Mouse (Mus musculus): ENCODE results near the gene Efcab10. TPM values are rescaled to one million over a fixed set of nuclear protein-coding genes. Genes with fewer than 3 reads are reported as not detected.
A peak's percentile ranks its signal among the peaks of the same experiment; 100 is the strongest.

Gene Efcab10
- polyA plus RNA-seq (2012; rRNA removed): 1.1 and 1.8 TPM in 2 replicates

- DNase-seq (ENCODE audit: low read depth): peak; percentile 78
Measured at GRCm38 (mm10) chr12:33394804-33395623, at the start of gene Efcab10. Gene Efcab10 (plus strand): TSS chr12:33394854.

GRCm38 (mm10) chr12:33344970-33345772 lies 49.5 kb upstream of the Efcab10 start:
- DNase-seq (ENCODE audit: low read depth): peak; percentile 72

More at GRCm38 (mm10) chr12:33394804-33395623, at the start of gene Efcab10:
- TF ChIP-seq CTCF (IDR thresholded peaks at IDR 0.05; ENCODE audit: borderline replicate concordance, extremely low read depth, insufficient read depth, insufficient read length): no peak
- no peak for TF ChIP-seq POLR2A (IDR thresholded peaks at IDR 0.05; ENCODE audit: borderline replicate concordance, extremely low read depth, insufficient read depth, insufficient read length, poor library complexity, severe bottlenecking)

GRCm38 (mm10) chr12:33345773-33346435 lies 48.8 kb upstream of the Efcab10 start:
- TF ChIP-seq POLR2A (IDR thresholded peaks at IDR 0.05; ENCODE audit: borderline replicate concordance, extremely low read depth, insufficient read depth, insufficient read length, poor library complexity, severe bottlenecking) (no peak), CTCF (IDR thresholded peaks at IDR 0.05; ENCODE audit: borderline replicate concordance, extremely low read depth, insufficient read depth, insufficient read length) (no peak)
- DNase-seq (ENCODE audit: low read depth): peak; percentile 39

More at GRCm38 (mm10) chr12:33344970-33345772, 49.5 kb upstream of the Efcab10 start:
- TF ChIP-seq POLR2A (IDR thresholded peaks at IDR 0.05; ENCODE audit: borderline replicate concordance, extremely low read depth, insufficient read depth, insufficient read length, poor library complexity, severe bottlenecking): no peak
- TF ChIP-seq CTCF (IDR thresholded peaks at IDR 0.05; ENCODE audit: borderline replicate concordance, extremely low read depth, insufficient read depth, insufficient read length): no peak

- DNase-seq (ENCODE audit: low read depth): no peak
- no peak for TF ChIP-seq POLR2A (IDR thresholded peaks at IDR 0.05; ENCODE audit: borderline replicate concordance, extremely low read depth, insufficient read depth, insufficient read length, poor library complexity, severe bottlenecking)
- TF ChIP-seq CTCF (IDR thresholded peaks at IDR 0.05; ENCODE audit: borderline replicate concordance, extremely low read depth, insufficient read depth, insufficient read length): no peak
Measured at GRCm38 (mm10) chr12:33352671-33353070, 42.0 kb upstream of the Efcab10 start.

- TF ChIP-seq CTCF (IDR thresholded peaks at IDR 0.05; ENCODE audit: borderline replicate concordance, extremely low read depth, insufficient read depth, insufficient read length) (no peak), POLR2A (IDR thresholded peaks at IDR 0.05; ENCODE audit: borderline replicate concordance, extremely low read depth, insufficient read depth, insufficient read length, poor library complexity, severe bottlenecking) (no peak)
- no peak for DNase-seq (ENCODE audit: low read depth)
Measured at GRCm38 (mm10) chr12:33358345-33358744, 36.3 kb upstream of the Efcab10 start.

DNA sequence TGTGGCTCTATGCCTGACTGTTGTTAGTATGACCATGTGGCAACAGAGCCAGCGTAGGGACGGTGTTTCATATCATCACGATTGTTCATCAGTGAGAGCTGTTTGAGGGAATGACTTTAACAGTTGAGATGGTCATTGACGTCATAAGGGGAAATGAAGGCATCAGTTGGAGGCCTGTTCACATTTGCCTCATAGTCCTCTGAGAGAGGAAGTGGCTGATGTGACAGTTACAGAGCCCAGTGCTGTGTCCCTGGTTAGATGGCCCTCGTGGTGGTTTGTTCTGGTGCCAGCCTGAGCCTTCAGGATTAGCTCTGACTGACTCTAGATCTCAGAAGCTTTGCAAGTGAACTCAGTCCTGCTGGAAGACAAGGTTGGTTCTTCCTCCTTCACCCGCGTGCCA lies 35.4 kb upstream of the Efcab10 start:
- TF ChIP-seq POLR2A (IDR thresholded peaks at IDR 0.05; ENCODE audit: borderline replicate concordance, extremely low read depth, insufficient read depth, insufficient read length, poor library complexity, severe bottlenecking) (no peak), CTCF (IDR thresholded peaks at IDR 0.05; ENCODE audit: borderline replicate concordance, extremely low read depth, insufficient read depth, insufficient read length) (no peak)
- DNase-seq (ENCODE audit: low read depth): no peak

DNA sequence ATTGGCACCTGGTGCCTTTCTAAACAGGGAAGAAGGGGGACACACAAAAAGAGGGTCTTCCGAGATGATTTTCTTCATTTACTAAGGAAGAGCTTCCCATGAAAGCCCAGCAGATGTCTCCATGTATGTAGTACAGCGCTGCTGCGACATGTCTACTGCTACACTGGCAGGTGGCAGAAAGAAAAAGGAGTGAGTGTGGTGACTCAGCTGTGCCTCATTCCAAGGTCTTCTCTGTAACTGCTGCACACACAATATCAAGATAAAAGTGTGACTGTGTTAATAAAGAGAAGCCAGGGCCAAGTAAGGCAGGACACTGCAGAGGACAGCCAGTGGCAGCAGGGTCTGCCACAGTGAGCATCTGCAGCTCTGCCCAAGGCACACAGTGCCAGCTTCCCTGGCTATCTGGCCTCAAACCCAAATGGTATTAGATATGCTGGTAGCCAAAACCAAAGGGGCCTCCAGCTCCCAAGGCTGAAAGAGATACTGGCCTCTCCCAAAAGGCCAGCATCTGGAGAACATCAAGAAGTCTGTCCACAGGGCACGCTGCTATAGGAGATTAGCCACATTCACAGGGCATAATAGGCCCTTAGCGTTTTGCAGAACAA lies 34.7 kb upstream of the Efcab10 start:
- TF ChIP-seq POLR2A (IDR thresholded peaks at IDR 0.05; ENCODE audit: borderline replicate concordance, extremely low read depth, insufficient read depth, insufficient read length, poor library complexity, severe bottlenecking) (no peak), CTCF (IDR thresholded peaks at IDR 0.05; ENCODE audit: borderline replicate concordance, extremely low read depth, insufficient read depth, insufficient read length) (no peak)
- DNase-seq (ENCODE audit: low read depth): no peak

GRCm38 (mm10) chr12:33360729-33361128 lies 33.9 kb upstream of the Efcab10 start:
- peak; percentile 90 for DNase-seq (ENCODE audit: low read depth)
- TF ChIP-seq CTCF (IDR thresholded peaks at IDR 0.05; ENCODE audit: borderline replicate concordance, extremely low read depth, insufficient read depth, insufficient read length) (no peak), POLR2A (IDR thresholded peaks at IDR 0.05; ENCODE audit: borderline replicate concordance, extremely low read depth, insufficient read depth, insufficient read length, poor library complexity, severe bottlenecking) (no peak)

GRCm38 (mm10) chr12:33364511-33364910 lies 30.1 kb upstream of the Efcab10 start:
- TF ChIP-seq CTCF (IDR thresholded peaks at IDR 0.05; ENCODE audit: borderline replicate concordance, extremely low read depth, insufficient read depth, insufficient read length): no peak
- no peak for TF ChIP-seq POLR2A (IDR thresholded peaks at IDR 0.05; ENCODE audit: borderline replicate concordance, extremely low read depth, insufficient read depth, insufficient read length, poor library complexity, severe bottlenecking)
- DNase-seq (ENCODE audit: low read depth): no peak

- no peak for TF ChIP-seq CTCF (IDR thresholded peaks at IDR 0.05; ENCODE audit: borderline replicate concordance, extremely low read depth, insufficient read depth, insufficient read length)
- no peak for TF ChIP-seq POLR2A (IDR thresholded peaks at IDR 0.05; ENCODE audit: borderline replicate concordance, extremely low read depth, insufficient read depth, insufficient read length, poor library complexity, severe bottlenecking)
- DNase-seq (ENCODE audit: low read depth): no peak
Measured at GRCm38 (mm10) chr12:33365133-33365532, 29.5 kb upstream of the Efcab10 start.
